Mouse (Mus musculus) liver, embryonic 14.5 days (tissue): Measurements from ENCODE around the gene Zfp626. TPM values are rescaled to one million over a fixed set of nuclear protein-coding genes. Genes with fewer than 3 reads are reported as not detected.

Experiments
- ATAC-seq: fragments of 200-750 bp; cut with Nextera tagmentation; 2 replicates; pipeline ENCODE4 v1.8.0; 2017; ENCODE audit warnings: moderate number of reproducible peaks, mild to moderate bottlenecking, moderate library complexity; ENCODE audit not compliant: insufficient read depth
- DNase-seq, 3 experiments: peaks; one replicate each; pipeline ENCODE4 v3.0.0-alpha.2; 2012 to 2013; ENCODE audit warnings: low read depth in 3 of 3, low spot score in 3 of 3
- H3K27ac ChIP-seq: fragments of 300-500 bp; sonication (generic); 2 replicates; pipeline ENCODE4 v1.5.1; 2014; ENCODE audit warnings: moderate library complexity, mild to moderate bottlenecking, control low read depth, inconsistent platforms
- H3K27me3 ChIP-seq: fragments of 300-500 bp; sonication (generic); 2 replicates; pipeline ENCODE4 v1.6.1; 2014; ENCODE audit warnings: mild to moderate bottlenecking, low read length, moderate library complexity; ENCODE audit not compliant: control insufficient read depth, insufficient read depth
- H3K36me3 ChIP-seq: fragments of 300-500 bp; sonication (generic); replicated peaks from 2 replicates; pipeline ENCODE4 v1.6.1; 2014; ENCODE audit warnings: low read depth; ENCODE audit not compliant: control insufficient read depth, insufficient read depth
- H3K4me1 ChIP-seq, 2 experiments: fragments of 200-500 bp in 1 of 2; fragments of 300-500 bp in 1 of 2; sonication (generic) in 1 of 2; replicated peaks; 2 replicates each; pipeline ENCODE4 v1.6.1; 2012 to 2014; ENCODE audit warnings: antibody characterized with exemption in 1 of 2, inconsistent platforms in 1 of 2, low read length in 1 of 2; ENCODE audit not compliant: control insufficient read depth in 2 of 2, insufficient read depth in 2 of 2
- H3K4me2 ChIP-seq: fragments of 300-500 bp; sonication (generic); 2 replicates; pipeline ENCODE4 v1.6.1; 2014; ENCODE audit warnings: low read depth, mild to moderate bottlenecking, control low read depth, moderate library complexity
- H3K4me3 ChIP-seq, 2 experiments: fragments of 200-500 bp in 1 of 2; fragments of 300-500 bp in 1 of 2; sonication (generic) in 1 of 2; 2 replicates each; pipeline ENCODE4 v1.5.1; 2012 to 2014; ENCODE audit warnings: low read depth in 2 of 2, low read length in 2 of 2, mild to moderate bottlenecking in 2 of 2, control low read depth in 1 of 2, inconsistent platforms in 1 of 2, moderate library complexity in 1 of 2; ENCODE audit not compliant: insufficient read depth in 1 of 2
- H3K9ac ChIP-seq: fragments of 300-500 bp; sonication (generic); replicated peaks from 2 replicates; pipeline ENCODE4 v1.6.1; 2014; ENCODE audit warnings: mild to moderate bottlenecking, control low read depth, moderate library complexity
- H3K9me3 ChIP-seq: fragments of 300-500 bp; sonication (generic); 2 replicates; pipeline ENCODE4 v1.6.1; 2016; ENCODE audit warnings: low read length, mixed read lengths; ENCODE audit not compliant: control insufficient read depth
- CTCF ChIP-seq: IDR thresholded peaks from 2 replicates; pipeline ENCODE4 v1.5.1; 2016; ENCODE audit warnings: antibody characterized with exemption, low read depth, control low read depth
- EP300 ChIP-seq: IDR thresholded peaks from 2 replicates; pipeline ENCODE4 v1.6.1; 2016; ENCODE audit warnings: antibody characterized with exemption, low read depth
- WGBS: fragments of 180-500 bp; shearing (Covaris S2); extraction: QIAGEN DNeasy Blood & Tissue Kit; methylation state at CpG from one replicate; pipeline ENCODE4 v1.1.7; 2014; ENCODE audit not compliant: insufficient replicate concordance; 5-methylcytosine and 5-hydroxymethylcytosine counted together
- polyA plus RNA-seq, 2 experiments: library from polyadenylated mRNA; depleted of rRNA in 1 of 2; stranded (reverse) in 1 of 2; unstranded in 1 of 2; fragments of >200 nt; fragmentation: Nextera tagmentation in 1 of 2; extraction: Ambion mirVana in 1 of 2; gene quantifications; 2 replicates each; pipeline versions ENCODE4 v1.2.1 to v1.2.3; 2012 to 2014

Gene Zfp626
- polyA plus RNA-seq, 2 experiments = 0.55 to 0.90 TPM

DNA sequence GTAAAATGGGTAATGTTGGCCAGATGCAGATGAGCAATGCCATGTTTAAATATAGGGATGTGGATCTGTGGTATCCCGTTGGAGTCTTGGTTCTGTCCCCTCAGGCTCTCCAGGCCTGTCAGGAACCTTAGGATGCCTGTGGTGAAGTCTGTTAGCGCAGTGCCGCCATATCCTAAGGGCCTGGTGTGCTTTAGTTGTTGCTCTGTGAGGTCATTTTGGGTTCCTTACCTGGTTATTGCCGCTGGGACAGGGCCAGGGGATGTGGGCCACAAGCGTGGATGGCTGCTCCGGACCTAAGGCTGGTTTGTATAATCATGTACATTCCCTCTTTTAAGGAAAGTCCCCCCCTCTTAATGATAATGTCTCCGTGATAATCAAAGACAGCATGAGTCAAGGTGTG is 32.6 kb downstream of the Zfp626 start:
- H3K9ac ChIP-seq = no peak overlapping the region
- no peaks in the 10 kb centered on the region for H3K36me3 ChIP-seq
- no peaks in the 10 kb centered on the region for H3K9me3 ChIP-seq
- no peak overlapping the region for H3K4me3 ChIP-seq
- H3K27me3 ChIP-seq = no peaks in the 10 kb centered on the region
- no peak overlapping the region for H3K27ac ChIP-seq
- H3K4me2 ChIP-seq = no peak overlapping the region
- TF ChIP-seq CTCF (no peak), EP300 (no peak)
- ATAC-seq (no peak), DNase-seq (no peak)
- WGBS = 77% methylated on average over 7 of the region's 7 CpGs
- H3K4me1 ChIP-seq = peaks cover 0 to 6% of the 10 kb centered on the region in 2 experiments; a peak in 1 of 4 replicates

GRCm38 (mm10) chr7:27840104-27840503 is 33.1 kb downstream of the Zfp626 start:
- no peak overlapping the region for H3K4me2 ChIP-seq
- H3K9ac ChIP-seq = no peak overlapping the region
- TF ChIP-seq EP300 (no peak), CTCF (no peak)
- H3K9me3 ChIP-seq = no peaks in the 10 kb centered on the region
- ATAC-seq = no peak
- no peak overlapping the region for H3K4me3 ChIP-seq
- 75% methylated on average over 6 of the region's 6 CpGs for WGBS
- H3K27ac ChIP-seq = no peak overlapping the region
- H3K27me3 ChIP-seq = no peaks in the 10 kb centered on the region
- H3K36me3 ChIP-seq = no peaks in the 10 kb centered on the region
- DNase-seq = no peak
- peaks cover 0 to 6% of the 10 kb centered on the region in 2 experiments; a peak in 1 of 4 replicates for H3K4me1 ChIP-seq

DNA sequence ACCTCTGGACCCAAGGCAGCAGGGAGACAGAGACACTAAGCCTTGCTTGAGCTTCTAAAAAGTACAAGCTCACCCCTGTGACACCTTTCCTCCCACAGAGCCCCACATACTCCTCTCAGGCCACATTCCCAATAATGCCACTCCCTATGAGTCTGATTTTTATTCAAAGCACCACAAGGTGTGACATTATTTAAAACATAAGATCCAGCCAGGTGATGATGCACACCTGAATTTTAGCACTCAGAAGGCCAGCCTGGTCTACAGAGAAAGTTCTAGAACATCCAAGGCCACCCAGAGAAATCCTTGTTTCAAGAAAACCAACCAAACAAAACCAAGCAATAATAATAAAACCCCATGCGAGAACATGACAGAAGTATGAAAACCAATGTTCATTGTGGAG is 50.2 kb downstream of the Zfp626 start, which contains the start of gene Zfp607a:
Gene Zfp607a, plus strand, starts transcription at position 301 of the 400 bp plus-strand sequence.
- ATAC-seq (no peak), DNase-seq (no peak)
- no peak within 1 kb of the TSS for H3K4me3 ChIP-seq
- no peak within 1 kb of the TSS for H3K9ac ChIP-seq
- TF ChIP-seq EP300 = no peak
- no peak for TF ChIP-seq CTCF
- 78% methylated on average over 1 of the region's 1 CpGs for WGBS
- no peak within 1 kb of the TSS for H3K27ac ChIP-seq
- no peaks in the 10 kb centered on the region for H3K36me3 ChIP-seq
- H3K27me3 ChIP-seq = no peaks in the 10 kb centered on the region
- no peaks in the 10 kb centered on the region for H3K9me3 ChIP-seq
- peaks cover 4 to 18% of the 10 kb centered on the region in 2 experiments; a peak in 2 of 4 replicates for H3K4me1 ChIP-seq
- H3K4me2 ChIP-seq = no peak within 1 kb of the TSS

GRCm38 (mm10) chr7:27859301-27860251 is 52.6 kb downstream of the Zfp626 start:
- Histone ChIP-seq H3K27me3 (no peaks in the 10 kb centered on the region), H3K9ac (peak overlapping the region; percentile 64), H3K4me1 (peaks cover 4 to 18% of the 10 kb centered on the region in 2 experiments; a peak in 2 of 4 replicates), H3K9me3 (no peaks in the 10 kb centered on the region), H3K36me3 (no peaks in the 10 kb centered on the region), H3K4me2 (peak overlapping the region; percentile 68), H3K4me3 (peak overlapping the region; percentile 59 to 91), H3K27ac (peak overlapping the region; percentile 50)
- 14% methylated on average over 10 of the region's 10 CpGs for WGBS
- ATAC-seq (peak; percentile 46; the same call in 1 of the 2 replicates), DNase-seq (peak in 1 of 3 experiments; percentile 52)
- no peak for TF ChIP-seq CTCF
- no peak for TF ChIP-seq EP300
